Mouse (Mus musculus): ENCODE data around the gene Gid4. TPM values are rescaled to one million over a fixed set of nuclear protein-coding genes. Genes with fewer than 3 reads are reported as not detected.
A peak's percentile ranks its signal among the peaks of the same experiment; 100 is the strongest.

Gid4 gene
- 16.5 and 23.1 TPM in 2 replicates for polyA plus RNA-seq (2014; fragmentation: Nextera tagmentation; extraction: Ambion mirVana)

DNA sequence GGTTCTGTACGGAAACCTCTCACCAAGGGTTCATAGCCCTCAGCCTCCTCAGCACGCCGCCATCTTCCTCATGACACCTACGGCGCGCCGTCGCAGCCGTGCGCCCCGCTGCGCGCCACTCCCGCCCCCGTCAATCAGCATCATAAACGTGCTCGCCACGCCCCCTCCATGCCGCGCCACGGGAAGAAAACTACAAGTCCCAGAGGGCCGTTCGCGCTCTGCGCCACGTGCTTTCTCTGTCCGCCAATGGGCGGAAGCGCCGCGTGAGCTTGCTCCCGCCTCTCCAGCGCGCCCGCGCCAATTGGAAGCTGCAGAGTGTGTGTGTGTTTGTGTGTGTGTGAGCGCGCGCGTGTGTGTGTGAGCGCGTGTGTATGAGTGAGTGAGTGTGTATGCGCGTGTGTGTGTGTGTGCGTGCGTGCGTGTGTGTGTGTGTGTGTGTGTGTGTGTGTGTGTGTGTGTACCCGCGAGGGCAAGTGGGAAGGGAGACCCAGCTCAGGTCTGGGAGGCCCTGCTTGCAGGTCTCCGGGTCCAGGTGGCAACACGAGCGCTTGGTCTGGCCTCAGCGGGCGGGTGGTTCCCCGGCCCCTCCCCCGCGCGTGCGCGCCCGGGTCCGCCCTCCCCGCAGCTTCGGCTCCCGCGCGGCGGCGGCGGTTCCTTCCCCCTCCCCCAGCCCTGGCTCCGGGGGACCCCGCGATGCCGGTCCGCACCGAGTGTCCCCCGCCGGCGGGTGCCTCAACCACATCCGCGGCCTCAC is at the start of gene Gid4:
Gid4 (plus strand) TSS at position 183 of the 754 bp plus-strand sequence.
- H3K9me3 ChIP-seq (replicated peaks; ENCODE audit: control insufficient read depth, low read length): no peaks in the 10 kb centered on the region
- H3K36me3 ChIP-seq (ENCODE audit: control insufficient read depth, insufficient read depth, low read length): no peaks in the 10 kb centered on the region
- peaks cover 19% of the 10 kb centered on the region for H3K4me1 ChIP-seq (ENCODE audit: control insufficient read depth, insufficient read depth, low read length)
- H3K27me3 ChIP-seq (replicated peaks; ENCODE audit: control insufficient read depth, insufficient read depth, low read length): no peaks in the 10 kb centered on the region
- ATAC-seq (peak; percentile 99), DNase-seq (ENCODE audit: low spot score) (peak; percentile 99)
- peak within 1 kb of the TSS; percentile 81 for H3K27ac ChIP-seq (ENCODE audit: low read depth, low read length)
- WGBS: under 1% methylated on average over 56 of the region's 81 CpGs
- peak within 1 kb of the TSS; percentile 92 for H3K9ac ChIP-seq (ENCODE audit: low read length)
- peak within 1 kb of the TSS; percentile 79 for H3K4me2 ChIP-seq (ENCODE audit: low read length)
- peak within 1 kb of the TSS; percentile 78 for H3K4me3 ChIP-seq (ENCODE audit: low read depth, low read length)

DNA sequence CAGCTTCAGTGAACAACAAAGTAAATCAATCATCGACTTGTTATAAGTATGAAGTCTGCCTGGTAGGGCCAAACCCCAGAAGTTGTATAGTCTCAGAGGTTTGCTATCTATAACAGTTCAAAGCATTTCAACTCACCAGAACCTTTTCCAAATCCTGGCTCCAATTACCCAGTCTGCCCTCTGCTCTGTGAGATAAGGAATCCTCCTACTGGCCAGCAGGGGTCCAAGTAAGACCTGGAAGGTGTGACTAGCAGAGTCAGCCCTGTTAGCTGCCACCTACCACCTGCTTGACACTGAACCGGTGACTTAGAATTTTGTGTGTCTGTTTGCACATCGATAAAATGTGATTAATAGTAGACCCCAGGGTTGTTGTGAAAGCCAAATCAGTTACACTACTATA is 49.7 kb upstream of the Gid4 start:
- WGBS: 86% methylated on average over 3 of the region's 3 CpGs

DNA sequence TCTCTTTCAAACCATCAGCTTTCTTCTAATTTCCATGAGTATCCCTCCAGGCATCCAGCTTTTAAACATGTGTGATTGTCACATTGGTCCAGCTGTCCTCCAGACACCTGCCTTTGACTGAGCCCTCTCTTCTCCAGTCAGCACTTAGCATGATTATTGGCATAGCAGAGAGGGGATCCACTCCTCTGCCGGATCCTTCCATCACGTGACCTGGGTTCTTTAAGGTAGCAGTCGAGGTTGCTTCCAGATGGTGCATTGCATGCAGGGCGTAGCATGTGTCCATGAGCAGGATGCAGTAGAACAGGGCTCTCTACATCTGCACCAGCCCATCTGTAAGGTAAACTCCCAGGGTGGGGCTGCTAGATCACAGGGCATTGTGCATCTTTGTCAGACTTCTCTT is 48.0 kb upstream of the Gid4 start:
- no peak overlapping the region for H3K4me3 ChIP-seq (ENCODE audit: low read depth, low read length)
- H3K27me3 ChIP-seq (replicated peaks; ENCODE audit: control insufficient read depth, insufficient read depth, low read length): no peaks in the 10 kb centered on the region
- no peaks in the 10 kb centered on the region for H3K9me3 ChIP-seq (replicated peaks; ENCODE audit: control insufficient read depth, low read length)
- no peak overlapping the region for H3K4me2 ChIP-seq (ENCODE audit: low read length)
- no peak for ATAC-seq
- no peak overlapping the region for H3K9ac ChIP-seq (ENCODE audit: low read length)
- H3K36me3 ChIP-seq (ENCODE audit: control insufficient read depth, insufficient read depth, low read length): no peaks in the 10 kb centered on the region
- DNase-seq (ENCODE audit: low spot score): no peak
- no peak overlapping the region for H3K27ac ChIP-seq (ENCODE audit: low read depth, low read length)
- 73% methylated on average over 4 of the region's 4 CpGs for WGBS
- H3K4me1 ChIP-seq (ENCODE audit: control insufficient read depth, insufficient read depth, low read length): no peaks in the 10 kb centered on the region

More for the DNA sequence above, 49.7 kb upstream of the Gid4 start:
- Histone ChIP-seq H3K27me3 (replicated peaks; ENCODE audit: control insufficient read depth, insufficient read depth, low read length) (no peaks in the 10 kb centered on the region), H3K27ac (ENCODE audit: low read depth, low read length) (no peak overlapping the region), H3K4me1 (ENCODE audit: control insufficient read depth, insufficient read depth, low read length) (no peaks in the 10 kb centered on the region), H3K4me3 (ENCODE audit: low read depth, low read length) (no peak overlapping the region), H3K9ac (ENCODE audit: low read length) (no peak overlapping the region), H3K4me2 (ENCODE audit: low read length) (no peak overlapping the region), H3K9me3 (replicated peaks; ENCODE audit: control insufficient read depth, low read length) (no peaks in the 10 kb centered on the region), H3K36me3 (ENCODE audit: control insufficient read depth, insufficient read depth, low read length) (no peaks in the 10 kb centered on the region)
- DNase-seq (ENCODE audit: low spot score) (no peak), ATAC-seq (no peak)

DNA sequence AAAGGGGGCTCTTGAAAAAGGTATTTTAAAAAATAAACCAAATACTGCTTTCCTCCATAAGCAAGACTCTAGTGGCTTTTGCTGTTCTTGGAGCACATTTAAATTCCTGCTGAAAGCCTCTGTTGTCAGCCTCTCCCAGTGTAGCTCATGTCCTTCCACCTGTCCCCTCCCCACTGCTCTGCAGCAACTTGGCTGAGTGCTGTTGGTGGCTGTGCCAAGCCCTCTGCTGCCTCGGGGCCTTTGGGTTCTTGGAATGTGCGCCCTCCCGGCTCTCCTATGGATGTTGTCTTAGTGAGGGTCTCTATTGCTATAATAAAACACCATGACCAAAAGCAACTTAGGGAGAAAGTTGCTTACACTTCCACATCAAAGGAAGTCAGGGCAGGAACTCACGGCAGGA is 47.5 kb upstream of the Gid4 start:
- H3K27me3 ChIP-seq (replicated peaks; ENCODE audit: control insufficient read depth, insufficient read depth, low read length): no peaks in the 10 kb centered on the region
- no peak for DNase-seq (ENCODE audit: low spot score)
- no peaks in the 10 kb centered on the region for H3K36me3 ChIP-seq (ENCODE audit: control insufficient read depth, insufficient read depth, low read length)
- no peak overlapping the region for H3K4me2 ChIP-seq (ENCODE audit: low read length)
- H3K27ac ChIP-seq (ENCODE audit: low read depth, low read length): no peak overlapping the region
- no peak overlapping the region for H3K4me3 ChIP-seq (ENCODE audit: low read depth, low read length)
- 81% methylated on average over 4 of the region's 4 CpGs for whole genome bisulfite sequencing
- no peaks in the 10 kb centered on the region for H3K4me1 ChIP-seq (ENCODE audit: control insufficient read depth, insufficient read depth, low read length)
- H3K9me3 ChIP-seq (replicated peaks; ENCODE audit: control insufficient read depth, low read length): no peaks in the 10 kb centered on the region
- no peak overlapping the region for H3K9ac ChIP-seq (ENCODE audit: low read length)
- ATAC-seq: no peak

DNA sequence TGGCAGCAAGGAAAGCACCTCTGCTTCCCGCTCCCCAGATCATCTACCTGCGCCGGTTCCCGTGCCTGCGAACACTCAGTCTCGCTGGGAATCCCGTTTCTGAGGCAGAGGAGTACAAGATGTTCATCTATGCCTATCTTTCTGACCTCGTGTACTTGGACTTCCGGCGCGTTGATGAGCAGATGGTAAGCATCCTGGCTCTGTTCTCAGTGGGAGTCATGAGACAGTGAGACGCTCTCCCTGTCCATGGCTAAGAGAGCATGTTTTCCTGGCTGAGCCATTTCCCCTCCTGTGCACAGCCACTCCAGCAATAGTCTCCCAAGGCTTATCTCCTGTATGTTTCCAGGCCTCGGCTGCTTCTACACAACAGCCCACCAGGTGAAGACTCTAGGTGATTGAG is 46.5 kb upstream of the Gid4 start:
- Histone ChIP-seq H3K4me1 (ENCODE audit: control insufficient read depth, insufficient read depth, low read length) (no peaks in the 10 kb centered on the region), H3K9ac (ENCODE audit: low read length) (no peak overlapping the region), H3K9me3 (replicated peaks; ENCODE audit: control insufficient read depth, low read length) (no peaks in the 10 kb centered on the region), H3K36me3 (ENCODE audit: control insufficient read depth, insufficient read depth, low read length) (no peaks in the 10 kb centered on the region), H3K27ac (ENCODE audit: low read depth, low read length) (no peak overlapping the region), H3K4me2 (ENCODE audit: low read length) (no peak overlapping the region), H3K4me3 (ENCODE audit: low read depth, low read length) (no peak overlapping the region), H3K27me3 (replicated peaks; ENCODE audit: control insufficient read depth, insufficient read depth, low read length) (no peaks in the 10 kb centered on the region)
- ATAC-seq (no peak), DNase-seq (ENCODE audit: low spot score) (no peak)
- 87% methylated on average over 13 of the region's 13 CpGs for WGBS

DNA sequence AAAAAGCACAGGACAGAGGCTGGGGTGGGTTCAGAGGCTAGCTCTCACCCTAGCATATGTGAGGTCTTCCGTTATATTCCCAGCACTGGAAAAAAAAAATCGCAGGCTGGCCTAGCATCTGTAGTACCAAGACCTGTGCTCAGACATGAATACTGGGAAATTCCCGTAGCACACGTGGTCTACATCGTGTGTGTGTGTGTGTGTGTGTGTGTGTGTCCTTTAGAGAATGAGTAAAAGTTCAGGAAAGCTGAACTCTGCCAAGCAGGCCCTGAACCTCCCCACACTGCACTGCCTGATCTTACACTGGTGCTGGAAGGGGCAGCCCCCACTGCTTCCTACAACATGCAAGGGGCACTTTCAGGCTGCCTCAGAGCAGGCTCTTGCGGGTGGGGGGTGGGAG is 42.5 kb upstream of the Gid4 start:
- H3K9me3 ChIP-seq (replicated peaks; ENCODE audit: control insufficient read depth, low read length): no peaks in the 10 kb centered on the region
- no peak overlapping the region for H3K27ac ChIP-seq (ENCODE audit: low read depth, low read length)
- no peak for ATAC-seq
- no peak overlapping the region for H3K9ac ChIP-seq (ENCODE audit: low read length)
- 85% methylated on average over 6 of the region's 6 CpGs for WGBS
- H3K4me1 ChIP-seq (ENCODE audit: control insufficient read depth, insufficient read depth, low read length): no peaks in the 10 kb centered on the region
- H3K4me3 ChIP-seq (ENCODE audit: low read depth, low read length): no peak overlapping the region
- no peak for DNase-seq (ENCODE audit: low spot score)
- H3K4me2 ChIP-seq (ENCODE audit: low read length): no peak overlapping the region
- H3K36me3 ChIP-seq (ENCODE audit: control insufficient read depth, insufficient read depth, low read length): no peaks in the 10 kb centered on the region
- no peaks in the 10 kb centered on the region for H3K27me3 ChIP-seq (replicated peaks; ENCODE audit: control insufficient read depth, insufficient read depth, low read length)

DNA sequence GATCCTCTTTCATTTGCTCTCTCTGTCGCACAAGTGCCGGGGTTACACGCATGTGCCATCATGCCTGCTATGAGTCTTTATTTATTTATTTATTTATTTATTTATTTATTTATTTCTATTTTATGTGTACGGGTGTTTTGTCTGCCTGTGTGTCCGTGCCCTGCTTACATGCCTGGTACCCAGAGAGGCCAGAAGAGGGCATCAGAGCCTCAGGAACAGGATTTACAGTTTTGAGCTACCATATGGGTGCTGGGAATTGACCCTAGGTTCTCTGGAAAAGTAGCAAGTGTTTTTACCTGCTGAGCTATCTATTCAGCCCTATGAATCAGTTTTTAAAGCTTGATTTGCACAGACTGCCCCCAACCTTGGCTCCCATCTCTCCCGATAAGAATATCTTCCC is 33.4 kb upstream of the Gid4 start:
- ATAC-seq: no peak
- no peaks in the 10 kb centered on the region for H3K27me3 ChIP-seq (replicated peaks; ENCODE audit: control insufficient read depth, insufficient read depth, low read length)
- no peak for DNase-seq (ENCODE audit: low spot score)
- peaks cover 12% of the 10 kb centered on the region for H3K4me1 ChIP-seq (ENCODE audit: control insufficient read depth, insufficient read depth, low read length)
- H3K27ac ChIP-seq (ENCODE audit: low read depth, low read length): no peak overlapping the region
- no peak overlapping the region for H3K9ac ChIP-seq (ENCODE audit: low read length)
- no peaks in the 10 kb centered on the region for H3K36me3 ChIP-seq (ENCODE audit: control insufficient read depth, insufficient read depth, low read length)
- no peak overlapping the region for H3K4me2 ChIP-seq (ENCODE audit: low read length)
- no peaks in the 10 kb centered on the region for H3K9me3 ChIP-seq (replicated peaks; ENCODE audit: control insufficient read depth, low read length)
- no peak overlapping the region for H3K4me3 ChIP-seq (ENCODE audit: low read depth, low read length)
- 91% methylated on average over 6 of the region's 6 CpGs for WGBS

DNA sequence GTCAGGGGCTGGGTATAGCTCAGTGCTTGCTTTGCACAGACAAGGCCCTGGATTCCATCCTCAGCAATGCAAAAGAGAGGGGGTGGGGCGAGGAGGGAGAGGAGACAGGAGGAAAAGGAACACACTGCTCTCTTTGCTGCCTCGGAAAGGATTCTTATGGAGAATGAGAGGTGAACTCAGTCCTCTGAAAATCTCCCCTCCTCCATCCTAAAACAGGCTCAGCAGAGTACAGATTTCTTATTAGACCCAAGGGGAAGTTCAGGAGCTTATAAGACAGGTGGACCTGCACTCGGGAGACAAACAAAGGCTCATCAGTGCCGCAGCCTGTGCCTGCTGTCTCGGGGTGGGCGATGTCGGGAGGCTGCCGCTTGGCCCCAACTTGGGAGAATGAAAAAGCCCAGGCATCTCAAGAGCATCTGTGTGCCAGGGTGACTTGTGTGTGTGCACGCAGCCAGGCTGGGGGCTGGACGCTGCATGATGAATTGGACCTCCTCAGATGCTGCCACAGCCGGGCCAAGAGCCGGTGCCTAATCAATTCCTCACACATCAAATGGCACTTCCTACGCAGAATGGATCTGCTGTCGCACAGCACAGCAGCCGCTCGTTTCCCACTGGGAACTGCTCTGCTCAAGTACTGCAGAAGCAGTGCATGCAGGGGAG is 32.1 kb upstream of the Gid4 start:
- Histone ChIP-seq H3K36me3 (ENCODE audit: control insufficient read depth, insufficient read depth, low read length) (no peaks in the 10 kb centered on the region), H3K4me3 (ENCODE audit: low read depth, low read length) (peak overlapping the region; percentile 16; the same call in 1 of the 2 replicates), H3K4me1 (ENCODE audit: control insufficient read depth, insufficient read depth, low read length) (peaks cover 12% of the 10 kb centered on the region), H3K27ac (ENCODE audit: low read depth, low read length) (peak overlapping the region; percentile 84), H3K4me2 (ENCODE audit: low read length) (peak overlapping the region; percentile 46), H3K9ac (ENCODE audit: low read length) (peak overlapping the region; percentile 60), H3K27me3 (replicated peaks; ENCODE audit: control insufficient read depth, insufficient read depth, low read length) (no peaks in the 10 kb centered on the region), H3K9me3 (replicated peaks; ENCODE audit: control insufficient read depth, low read length) (no peaks in the 10 kb centered on the region)
- 3% methylated on average over 16 of the region's 16 CpGs for WGBS
- peak; percentile 75 for ATAC-seq
- DNase-seq (ENCODE audit: low spot score): peak; percentile 71

DNA sequence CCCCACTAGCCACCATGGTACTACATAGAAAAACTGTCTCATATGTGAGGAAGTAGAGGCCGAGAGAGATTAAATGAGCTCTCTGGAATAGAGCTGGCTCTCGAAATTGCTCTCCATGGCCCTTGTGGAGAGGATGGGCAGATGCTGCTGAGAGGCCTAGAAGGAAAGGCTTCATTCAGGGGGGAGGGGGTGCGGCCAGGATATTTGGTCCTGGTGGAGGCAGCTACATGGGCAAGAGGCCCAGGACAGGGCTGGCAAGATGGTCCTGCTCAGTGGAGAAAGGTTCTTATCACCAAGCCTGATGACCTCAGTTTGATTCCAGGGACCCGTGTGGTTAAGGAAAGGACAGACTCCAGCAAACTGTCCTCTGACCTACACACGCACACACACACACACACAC is 31.0 kb upstream of the Gid4 start:
- Histone ChIP-seq H3K9ac (ENCODE audit: low read length) (peak overlapping the region; percentile 60; the same call in 1 of the 2 replicates), H3K4me3 (ENCODE audit: low read depth, low read length) (no peak overlapping the region), H3K27me3 (replicated peaks; ENCODE audit: control insufficient read depth, insufficient read depth, low read length) (no peaks in the 10 kb centered on the region), H3K4me1 (ENCODE audit: control insufficient read depth, insufficient read depth, low read length) (peaks cover 12% of the 10 kb centered on the region), H3K4me2 (ENCODE audit: low read length) (no peak overlapping the region), H3K9me3 (replicated peaks; ENCODE audit: control insufficient read depth, low read length) (no peaks in the 10 kb centered on the region), H3K27ac (ENCODE audit: low read depth, low read length) (0 out of 2 replicates have a peak overlapping the region, but pooled peaks have one; percentile 84), H3K36me3 (ENCODE audit: control insufficient read depth, insufficient read depth, low read length) (no peaks in the 10 kb centered on the region)
- ATAC-seq (no peak), DNase-seq (ENCODE audit: low spot score) (no peak)
- WGBS: 89% methylated on average over 5 of the region's 5 CpGs

Data from forebrain, embryonic 14.5 days (tissue).